Mouse (Mus musculus): ENCODE measurements around the gene Kmt2c. TPM values are rescaled to one million over a fixed set of nuclear protein-coding genes. Genes with fewer than 3 reads are reported as not detected.

Kmt2c gene
- polyA plus RNA-seq, 1 experiment from 2014 or later = 26.5 TPM

GRCm38 (mm10) chr5:25261452-25261851 lies 237.1 kb downstream of the Kmt2c start:
- H3K9ac ChIP-seq (replicated peaks; ENCODE audit: low read depth, low read length) = no peak overlapping the region
- no peaks in the 10 kb centered on the region for H3K4me1 ChIP-seq (replicated peaks; ENCODE audit: control insufficient read depth, insufficient read depth, low read length)
- no peak overlapping the region for H3K27ac ChIP-seq (ENCODE audit: low read length)
- H3K27me3 ChIP-seq (replicated peaks; ENCODE audit: control insufficient read depth, insufficient read depth, low read length) = no peaks in the 10 kb centered on the region
- H3K4me3 ChIP-seq (replicated peaks; ENCODE audit: low read length) = no peak overlapping the region
- peaks cover 39% of the 10 kb centered on the region for H3K36me3 ChIP-seq (ENCODE audit: control insufficient read depth, insufficient read depth)
- no peak overlapping the region for H3K4me2 ChIP-seq (ENCODE audit: low read length)
- WGBS = 85% methylated on average over 6 of the region's 6 CpGs
- no peaks in the 10 kb centered on the region for H3K9me3 ChIP-seq (ENCODE audit: control insufficient read depth, low read length)
- no peak for ATAC-seq

GRCm38 (mm10) chr5:25256686-25257085 lies 241.9 kb downstream of the Kmt2c start:
- Histone ChIP-seq H3K4me2 (ENCODE audit: low read length) (no peak overlapping the region), H3K27ac (ENCODE audit: low read length) (no peak overlapping the region), H3K9ac (replicated peaks; ENCODE audit: low read depth, low read length) (no peak overlapping the region), H3K36me3 (ENCODE audit: control insufficient read depth, insufficient read depth) (peaks cover 35% of the 10 kb centered on the region), H3K4me1 (replicated peaks; ENCODE audit: control insufficient read depth, insufficient read depth, low read length) (no peaks in the 10 kb centered on the region), H3K9me3 (ENCODE audit: control insufficient read depth, low read length) (no peaks in the 10 kb centered on the region), H3K4me3 (replicated peaks; ENCODE audit: low read length) (no peak overlapping the region), H3K27me3 (replicated peaks; ENCODE audit: control insufficient read depth, insufficient read depth, low read length) (no peaks in the 10 kb centered on the region)
- WGBS = 79% methylated on average over 2 of the region's 2 CpGs
- no peak for ATAC-seq

- Histone ChIP-seq H3K9me3 (ENCODE audit: control insufficient read depth, low read length) (no peaks in the 10 kb centered on the region), H3K27me3 (replicated peaks; ENCODE audit: control insufficient read depth, insufficient read depth, low read length) (no peaks in the 10 kb centered on the region), H3K9ac (replicated peaks; ENCODE audit: low read depth, low read length) (no peak overlapping the region), H3K27ac (ENCODE audit: low read length) (no peak overlapping the region), H3K36me3 (ENCODE audit: control insufficient read depth, insufficient read depth) (peaks cover 37% of the 10 kb centered on the region), H3K4me2 (ENCODE audit: low read length) (no peak overlapping the region), H3K4me1 (replicated peaks; ENCODE audit: control insufficient read depth, insufficient read depth, low read length) (no peaks in the 10 kb centered on the region), H3K4me3 (replicated peaks; ENCODE audit: low read length) (no peak overlapping the region)
- no peak for ATAC-seq
- WGBS = 95% methylated on average over 4 of the region's 4 CpGs
Observed at GRCm38 (mm10) chr5:25254491-25254890, 244.1 kb downstream of the Kmt2c start.

- no peaks in the 10 kb centered on the region for H3K27me3 ChIP-seq (replicated peaks; ENCODE audit: control insufficient read depth, insufficient read depth, low read length)
- no peak overlapping the region for H3K9ac ChIP-seq (replicated peaks; ENCODE audit: low read depth, low read length)
- H3K4me1 ChIP-seq (replicated peaks; ENCODE audit: control insufficient read depth, insufficient read depth, low read length) = no peaks in the 10 kb centered on the region
- no peak overlapping the region for H3K4me2 ChIP-seq (ENCODE audit: low read length)
- no peak overlapping the region for H3K4me3 ChIP-seq (replicated peaks; ENCODE audit: low read length)
- no peak overlapping the region for H3K27ac ChIP-seq (ENCODE audit: low read length)
- WGBS = 92% methylated on average over 8 of the region's 8 CpGs
- H3K9me3 ChIP-seq (ENCODE audit: control insufficient read depth, low read length) = no peaks in the 10 kb centered on the region
- H3K36me3 ChIP-seq (ENCODE audit: control insufficient read depth, insufficient read depth) = peaks cover 32% of the 10 kb centered on the region
- ATAC-seq = no peak
Observed at GRCm38 (mm10) chr5:25252825-25253544, 245.6 kb downstream of the Kmt2c start.

- Histone ChIP-seq H3K36me3 (ENCODE audit: control insufficient read depth, insufficient read depth) (peaks cover 28% of the 10 kb centered on the region), H3K4me1 (replicated peaks; ENCODE audit: control insufficient read depth, insufficient read depth, low read length) (no peaks in the 10 kb centered on the region)
- WGBS = 80% methylated on average over 2 of the region's 2 CpGs
Observed at GRCm38 (mm10) chr5:25252423-25252822, 246.2 kb downstream of the Kmt2c start.

GRCm38 (mm10) chr5:25247036-25247435 lies 251.5 kb downstream of the Kmt2c start:
- Histone ChIP-seq H3K27me3 (replicated peaks; ENCODE audit: control insufficient read depth, insufficient read depth, low read length) (no peaks in the 10 kb centered on the region), H3K9me3 (ENCODE audit: control insufficient read depth, low read length) (no peaks in the 10 kb centered on the region), H3K36me3 (ENCODE audit: control insufficient read depth, insufficient read depth) (peaks cover 12% of the 10 kb centered on the region), H3K4me1 (replicated peaks; ENCODE audit: control insufficient read depth, insufficient read depth, low read length) (no peaks in the 10 kb centered on the region), H3K4me2 (ENCODE audit: low read length) (no peak overlapping the region), H3K9ac (replicated peaks; ENCODE audit: low read depth, low read length) (no peak overlapping the region), H3K4me3 (replicated peaks; ENCODE audit: low read length) (no peak overlapping the region), H3K27ac (ENCODE audit: low read length) (no peak overlapping the region)
- ATAC-seq = no peak
- 78% methylated on average over 3 of the region's 3 CpGs for WGBS

More at GRCm38 (mm10) chr5:25252423-25252822, 246.2 kb downstream of the Kmt2c start:
- Histone ChIP-seq H3K4me2 (ENCODE audit: low read length) (no peak overlapping the region), H3K9ac (replicated peaks; ENCODE audit: low read depth, low read length) (no peak overlapping the region), H3K27ac (ENCODE audit: low read length) (no peak overlapping the region), H3K27me3 (replicated peaks; ENCODE audit: control insufficient read depth, insufficient read depth, low read length) (no peaks in the 10 kb centered on the region), H3K4me3 (replicated peaks; ENCODE audit: low read length) (no peak overlapping the region), H3K9me3 (ENCODE audit: control insufficient read depth, low read length) (no peaks in the 10 kb centered on the region)
- no peak for ATAC-seq

- H3K4me3 ChIP-seq (replicated peaks; ENCODE audit: low read length) = no peak overlapping the region
- H3K27me3 ChIP-seq (replicated peaks; ENCODE audit: control insufficient read depth, insufficient read depth, low read length) = no peaks in the 10 kb centered on the region
- H3K4me1 ChIP-seq (replicated peaks; ENCODE audit: control insufficient read depth, insufficient read depth, low read length) = no peaks in the 10 kb centered on the region
- H3K27ac ChIP-seq (ENCODE audit: low read length) = no peak overlapping the region
- 74% methylated on average over 1 of the region's 1 CpGs for WGBS
- no peaks in the 10 kb centered on the region for H3K9me3 ChIP-seq (ENCODE audit: control insufficient read depth, low read length)
- ATAC-seq = no peak
- H3K36me3 ChIP-seq (ENCODE audit: control insufficient read depth, insufficient read depth) = peaks cover 9% of the 10 kb centered on the region
- H3K9ac ChIP-seq (replicated peaks; ENCODE audit: low read depth, low read length) = no peak overlapping the region
- H3K4me2 ChIP-seq (ENCODE audit: low read length) = no peak overlapping the region
Observed at GRCm38 (mm10) chr5:25246473-25246865, 252.1 kb downstream of the Kmt2c start.

- Histone ChIP-seq H3K4me3 (replicated peaks; ENCODE audit: low read length) (no peak overlapping the region), H3K9ac (replicated peaks; ENCODE audit: low read depth, low read length) (no peak overlapping the region), H3K9me3 (ENCODE audit: control insufficient read depth, low read length) (no peaks in the 10 kb centered on the region), H3K4me1 (replicated peaks; ENCODE audit: control insufficient read depth, insufficient read depth, low read length) (no peaks in the 10 kb centered on the region), H3K27ac (ENCODE audit: low read length) (no peak overlapping the region), H3K36me3 (ENCODE audit: control insufficient read depth, insufficient read depth) (peaks cover 9% of the 10 kb centered on the region), H3K4me2 (ENCODE audit: low read length) (no peak overlapping the region), H3K27me3 (replicated peaks; ENCODE audit: control insufficient read depth, insufficient read depth, low read length) (no peaks in the 10 kb centered on the region)
- no peak for ATAC-seq
- 93% methylated on average over 10 of the region's 10 CpGs for WGBS
Observed at GRCm38 (mm10) chr5:25245806-25246472, 252.6 kb downstream of the Kmt2c start.

- Histone ChIP-seq H3K9ac (replicated peaks; ENCODE audit: low read depth, low read length) (no peak overlapping the region), H3K9me3 (ENCODE audit: control insufficient read depth, low read length) (no peaks in the 10 kb centered on the region), H3K4me3 (replicated peaks; ENCODE audit: low read length) (no peak overlapping the region), H3K36me3 (ENCODE audit: control insufficient read depth, insufficient read depth) (no peaks in the 10 kb centered on the region; the same call in 1 of the 2 replicates), H3K27me3 (replicated peaks; ENCODE audit: control insufficient read depth, insufficient read depth, low read length) (no peaks in the 10 kb centered on the region), H3K4me1 (replicated peaks; ENCODE audit: control insufficient read depth, insufficient read depth, low read length) (no peaks in the 10 kb centered on the region), H3K27ac (ENCODE audit: low read length) (no peak overlapping the region), H3K4me2 (ENCODE audit: low read length) (no peak overlapping the region)
- no peak for ATAC-seq
- 89% methylated on average over 6 of the region's 6 CpGs for WGBS
Observed at GRCm38 (mm10) chr5:25243101-25243500, 255.5 kb downstream of the Kmt2c start.

Data from forebrain, embryonic 16.5 days (tissue).